Mouse (Mus musculus) small intestine, adult 2 months (tissue): Measurements from ENCODE around the gene Fto. TPM values are rescaled to one million over a fixed set of nuclear protein-coding genes. Genes with fewer than 3 reads are reported as not detected.

Source experiments
- H3K27ac ChIP-seq: fragments of 200-500 bp; 2 replicates; pipeline ENCODE4 v1.5.1; 2012; ENCODE audit warnings: low read depth, low read length, control low read depth, inconsistent platforms; ENCODE audit not compliant: insufficient read depth
- H3K27me3 ChIP-seq: fragments of 200-500 bp; 2 replicates; pipeline ENCODE4 v1.6.1; 2012; ENCODE audit warnings: mild to moderate bottlenecking, moderate library complexity, low read length, inconsistent platforms; ENCODE audit not compliant: control insufficient read depth, insufficient read depth
- H3K36me3 ChIP-seq: fragments of 200-500 bp; 2 replicates; pipeline ENCODE4 v1.6.1; 2012; ENCODE audit warnings: mild to moderate bottlenecking, low read length, control low read depth, inconsistent platforms; ENCODE audit not compliant: control insufficient read depth, insufficient read depth
- H3K4me1 ChIP-seq: fragments of 200-500 bp; 2 replicates; pipeline ENCODE4 v1.6.1; 2012; ENCODE audit warnings: low read length, inconsistent platforms, mixed read lengths; ENCODE audit not compliant: control insufficient read depth, insufficient read depth, insufficient read length
- H3K4me3 ChIP-seq: fragments of 200-500 bp; 2 replicates; pipeline ENCODE4 v1.5.1; 2012; ENCODE audit warnings: low read depth, mild to moderate bottlenecking, control low read depth, inconsistent platforms, low read length, moderate library complexity
- CTCF ChIP-seq: fragments of 200-500 bp; IDR thresholded peaks from 2 replicates; pipeline ENCODE4 v1.5.1; 2012; ENCODE audit warnings: low read depth, mild to moderate bottlenecking, control low read depth, inconsistent platforms, low read length, moderate library complexity, mixed read lengths; ENCODE audit not compliant: insufficient replicate concordance, insufficient read length; ENCODE audit errors: extremely low read depth
- POLR2A ChIP-seq: fragments of 200-500 bp; IDR thresholded peaks from 2 replicates; pipeline ENCODE4 v1.6.1; 2012; ENCODE audit warnings: low read depth, mild to moderate bottlenecking, control low read depth, inconsistent platforms, low read length, moderate library complexity
- WGBS: fragments of 180-500 bp; shearing (Covaris S2); methylation state at CpG from one replicate; pipeline ENCODE4 v1.1.7; 2018; 5-methylcytosine and 5-hydroxymethylcytosine counted together
- polyA plus RNA-seq: library from polyadenylated mRNA; depleted of rRNA; stranded (reverse); fragments of >200 nt; gene quantifications from 2 replicates; pipeline ENCODE4 v1.2.3, GENCODE M21; 2012

Gene Fto
- polyA plus RNA-seq, 1 experiment: 7.3 TPM

GRCm38 (mm10) chr8:91676928-91677327, 363.6 kb downstream of the Fto start:
- TF ChIP-seq POLR2A: no peak
- TF ChIP-seq CTCF: no peak
- no peaks in the 10 kb centered on the region for H3K27me3 ChIP-seq
- 92% methylated on average over 3 of the region's 3 CpGs for WGBS
- no peak overlapping the region for H3K4me3 ChIP-seq
- no peaks in the 10 kb centered on the region for H3K4me1 ChIP-seq
- H3K27ac ChIP-seq: no peak overlapping the region
- H3K36me3 ChIP-seq: no peaks in the 10 kb centered on the region

- Histone ChIP-seq H3K27ac (no peak overlapping the region), H3K27me3 (no peaks in the 10 kb centered on the region), H3K36me3 (no peaks in the 10 kb centered on the region), H3K4me1 (no peaks in the 10 kb centered on the region), H3K4me3 (no peak overlapping the region)
- TF ChIP-seq POLR2A (no peak), CTCF (no peak)
- WGBS: 68% methylated on average over 15 of the region's 15 CpGs
Measured at GRCm38 (mm10) chr8:91679451-91679850, 366.1 kb downstream of the Fto start.

GRCm38 (mm10) chr8:91680125-91680524, 366.8 kb downstream of the Fto start:
- no peaks in the 10 kb centered on the region for H3K4me1 ChIP-seq
- TF ChIP-seq CTCF (no peak), POLR2A (no peak)
- H3K27me3 ChIP-seq: no peaks in the 10 kb centered on the region
- no peak overlapping the region for H3K4me3 ChIP-seq
- 83% methylated on average over 5 of the region's 5 CpGs for WGBS
- H3K27ac ChIP-seq: no peak overlapping the region
- no peaks in the 10 kb centered on the region for H3K36me3 ChIP-seq

GRCm38 (mm10) chr8:91684596-91685317, 371.4 kb downstream of the Fto start:
- no peak for TF ChIP-seq POLR2A
- TF ChIP-seq CTCF: no peak
- WGBS: 77% methylated on average over 6 of the region's 6 CpGs

GRCm38 (mm10) chr8:91685408-91685807, 372.1 kb downstream of the Fto start:
- Histone ChIP-seq H3K36me3 (no peaks in the 10 kb centered on the region), H3K4me3 (no peak overlapping the region), H3K27ac (no peak overlapping the region), H3K4me1 (no peaks in the 10 kb centered on the region), H3K27me3 (no peaks in the 10 kb centered on the region)
- TF ChIP-seq POLR2A (no peak), CTCF (no peak)
- whole genome bisulfite sequencing: 44% methylated on average over 3 of the region's 3 CpGs

More at GRCm38 (mm10) chr8:91684596-91685317, 371.4 kb downstream of the Fto start:
- Histone ChIP-seq H3K4me3 (no peak overlapping the region), H3K4me1 (no peaks in the 10 kb centered on the region), H3K27ac (no peak overlapping the region), H3K27me3 (no peaks in the 10 kb centered on the region), H3K36me3 (no peaks in the 10 kb centered on the region)

- WGBS: 28% methylated on average over 15 of the region's 15 CpGs
- Histone ChIP-seq H3K4me1 (no peaks in the 10 kb centered on the region), H3K4me3 (no peak overlapping the region), H3K27me3 (no peaks in the 10 kb centered on the region), H3K36me3 (no peaks in the 10 kb centered on the region), H3K27ac (no peak overlapping the region)
- TF ChIP-seq POLR2A (no peak), CTCF (no peak)
Measured at GRCm38 (mm10) chr8:91692056-91692721, 378.9 kb downstream of the Fto start.

- WGBS: 42% methylated on average over 5 of the region's 5 CpGs
- no peak overlapping the region for H3K4me3 ChIP-seq
- no peaks in the 10 kb centered on the region for H3K36me3 ChIP-seq
- no peaks in the 10 kb centered on the region for H3K4me1 ChIP-seq
- no peaks in the 10 kb centered on the region; the same call in 1 of the 2 replicates for H3K27me3 ChIP-seq
- TF ChIP-seq CTCF (no peak), POLR2A (no peak)
- H3K27ac ChIP-seq: no peak overlapping the region
Measured at GRCm38 (mm10) chr8:91706533-91706932, 393.2 kb downstream of the Fto start.
